Mouse (Mus musculus): ENCODE measurements around the gene Rabac1.

Rabac1 gene

DNA sequence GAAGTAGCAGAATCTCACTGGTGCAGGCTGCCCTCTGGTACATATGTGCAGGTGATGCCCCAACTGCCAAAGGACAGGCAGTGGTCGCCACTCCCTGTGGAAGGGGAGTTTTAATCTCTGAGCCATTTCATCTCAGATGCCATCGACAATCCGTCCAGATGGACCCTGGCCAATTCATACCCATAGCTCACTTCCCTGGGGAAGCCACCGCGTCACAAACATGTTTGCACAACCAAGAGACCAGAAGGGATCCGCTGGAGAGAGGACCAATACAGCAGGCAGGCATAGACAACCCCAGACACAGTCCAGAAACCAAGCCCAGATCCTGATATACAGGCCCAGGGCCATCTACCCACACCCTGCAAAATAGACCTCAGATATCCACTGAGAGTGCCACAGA lies 42.1 kb downstream of the Rabac1 start:
- no peak for DNase-seq (ENCODE audit: low read depth, low spot score)

Data from brain, embryonic 18.5 days (tissue).